Mouse (Mus musculus) skeletal muscle tissue, postnatal 0 days (tissue): ENCODE results near the gene Trim43b. TPM values are rescaled to one million over a fixed set of nuclear protein-coding genes. Genes with fewer than 3 reads are reported as not detected.

Source experiments
- polyA plus RNA-seq: library from polyadenylated mRNA; unstranded; fragments of >200 nt; fragmentation: Nextera tagmentation; extraction: Ambion mirVana; gene quantifications from 2 replicates; pipeline ENCODE4 v1.2.1, GENCODE M21; 2015

The Trim43b gene
- polyA plus RNA-seq, result not detected in 2 replicates

DNA sequence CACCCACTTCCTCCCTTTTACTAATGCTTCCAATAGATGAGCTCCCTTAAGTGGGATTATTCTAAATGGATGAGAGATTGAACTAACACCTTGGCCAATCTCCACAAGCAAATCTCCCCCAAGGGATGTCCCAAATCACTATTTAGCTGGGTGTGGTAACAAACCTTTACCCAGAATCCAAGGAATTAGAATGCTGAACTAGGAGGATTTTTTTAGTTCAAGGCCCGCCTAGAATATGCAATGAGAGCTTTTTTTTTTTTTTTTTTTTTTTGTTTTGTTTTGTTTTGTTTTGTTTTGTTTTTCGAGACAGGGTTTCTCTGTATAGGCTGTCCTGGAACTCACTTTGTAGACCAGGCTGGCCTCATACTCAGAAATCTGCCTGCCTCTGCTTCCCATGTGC lies at the start of gene Trim43b:
Trim43b (minus strand) TSS at position 101 of the 400 bp plus-strand sequence.

Other genes starting within 250 kb of the Trim43b start
- gene Bcl2a1a, start 135.9 kb downstream of the Trim43b start, polyA plus RNA-seq, result 0.54 TPM in 2 replicates
- 0.80 and 1.1 TPM in 2 replicates for gene Bcl2a1b, start 106.4 kb upstream of the Trim43b start, polyA plus RNA-seq
- gene Gm29094, start 106.5 kb upstream of the Trim43b start, polyA plus RNA-seq, result 0.33 and 0.58 TPM in 2 replicates
- 14.9 and 19.7 TPM in 2 replicates for gene Mthfs, start 117.8 kb upstream of the Trim43b start, polyA plus RNA-seq